Mouse (Mus musculus): Measurements from ENCODE around the gene Kat5. TPM values are rescaled to one million over a fixed set of nuclear protein-coding genes. Genes with fewer than 3 reads are reported as not detected.

Kat5 gene
- total RNA-seq, 1 experiment from 2014 or later: 86.3 TPM

- no peak for DNase-seq
These were observed 19.9 kb upstream of the Kat5 start for GRCm38 (mm10) chr19:5629907-5630306.

- DNase-seq: no peak
These were observed 15.3 kb upstream of the Kat5 start for GRCm38 (mm10) chr19:5625311-5625710.

GRCm38 (mm10) chr19:5621884-5622283 lies 11.8 kb upstream of the Kat5 start:
- no peak for DNase-seq

- DNase-seq: no peak
These were observed 10.0 kb upstream of the Kat5 start for GRCm38 (mm10) chr19:5620007-5620406.

GRCm38 (mm10) chr19:5614953-5615352 lies 4.9 kb upstream of the Kat5 start:
- DNase-seq: no peak

GRCm38 (mm10) chr19:5612762-5613411 lies 2.9 kb upstream of the Kat5 start:
- no peak for DNase-seq

- no peak for DNase-seq
These were observed 1.9 kb upstream of the Kat5 start for GRCm38 (mm10) chr19:5611973-5612372.

GRCm38 (mm10) chr19:5609171-5609546 lies 878 bp downstream of the Kat5 start:
- DNase-seq: peak; percentile 11

- DNase-seq: no peak
These were observed 1.3 kb downstream of the Kat5 start for GRCm38 (mm10) chr19:5608707-5609106.

- DNase-seq: no peak
These were observed 2.2 kb downstream of the Kat5 start for GRCm38 (mm10) chr19:5607705-5608410.

- DNase-seq: no peak
These were observed 3.8 kb downstream of the Kat5 start for GRCm38 (mm10) chr19:5606196-5606595.

- DNase-seq: no peak
These were observed 4.9 kb downstream of the Kat5 start for GRCm38 (mm10) chr19:5605126-5605525.

- no peak for DNase-seq
These were observed 6.4 kb downstream of the Kat5 start for GRCm38 (mm10) chr19:5603664-5604063.

GRCm38 (mm10) chr19:5601752-5602541 lies 8.1 kb downstream of the Kat5 start, which contains the start of gene Rnaseh2c:
TSS of gene Rnaseh2c (plus strand) at chr19:5601873.
- DNase-seq: peak; percentile 74

- no peak for DNase-seq
These were observed 10.8 kb downstream of the Kat5 start for GRCm38 (mm10) chr19:5599224-5599623.

- no peak for DNase-seq
These were observed 18.1 kb downstream of the Kat5 start for GRCm38 (mm10) chr19:5591888-5592287.

GRCm38 (mm10) chr19:5589159-5589558 lies 20.9 kb downstream of the Kat5 start:
- no peak for DNase-seq

GRCm38 (mm10) chr19:5581995-5582394 lies 28.0 kb downstream of the Kat5 start:
- DNase-seq: no peak

- no peak for DNase-seq
These were observed 29.3 kb downstream of the Kat5 start for GRCm38 (mm10) chr19:5580776-5581175.

- no peak for DNase-seq
These were observed 30.1 kb downstream of the Kat5 start for GRCm38 (mm10) chr19:5579971-5580370.

GRCm38 (mm10) chr19:5575336-5575735 lies 34.7 kb downstream of the Kat5 start:
- DNase-seq: no peak

GRCm38 (mm10) chr19:5572331-5573125 lies 37.5 kb downstream of the Kat5 start:
- DNase-seq: peak; percentile 61
